Mouse (Mus musculus) stomach, postnatal 0 days (tissue): ENCODE measurements around the gene Gfod1.

ENCODE experiments used
- CTCF ChIP-seq: IDR thresholded peaks from 2 replicates; pipeline ENCODE4 v1.5.1; 2016; ENCODE audit warnings: antibody characterized with exemption, low read depth, mild to moderate bottlenecking, moderate library complexity
- EP300 ChIP-seq: optimal IDR thresholded peaks from 2 replicates; pipeline ENCODE3; 2016; ENCODE audit warnings: antibody characterized with exemption

DNA sequence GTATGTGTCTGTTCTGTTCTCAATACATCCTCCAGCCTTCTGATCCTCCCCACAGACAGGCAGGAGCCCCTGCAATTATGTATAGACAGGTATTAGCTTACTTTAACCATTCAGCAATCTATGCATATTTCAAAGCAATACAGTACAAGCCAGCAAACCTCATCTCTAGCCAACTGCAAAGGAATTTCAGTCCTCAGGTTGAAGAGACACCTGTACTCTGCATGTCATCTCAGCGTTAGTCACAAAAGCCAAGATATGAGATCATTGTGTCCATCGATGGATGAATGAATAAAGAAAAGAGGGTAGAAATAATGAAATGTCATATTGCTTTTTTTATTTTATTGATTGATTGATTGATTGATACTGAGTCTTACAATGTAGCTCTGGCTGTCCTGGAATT is 47.5 kb downstream of the Gfod1 start:
- TF ChIP-seq CTCF (no peak), EP300 (no peak)
